Mouse (Mus musculus): Measurements from ENCODE around the gene Gm20662.
"Not testable (repeated sequence)": the region's sequence is repeated elsewhere in the genome, so short reads cannot be mapped to it uniquely, and the experiment has no call there.

Gene Gm20662

GRCm38 (mm10) chr9:108002778-108003530 is 6.8 kb downstream of the Gm20662 start:
- in situ Hi-C loops (cut with MboI, MseI), result loop anchor here in 1 of 2 experiments (5.0 kb wide), 1 partner anchor 44 kb away; the partner anchor contains the start of gene Gmppb

GRCm38 (mm10) chr9:108003531-108003890 is 7.4 kb downstream of the Gm20662 start:
- in situ Hi-C loops (cut with MboI, MseI), result loop anchor here in 1 of 2 experiments (5.0 kb wide), 1 partner anchor 44 kb away; the partner anchor contains the start of gene Gmppb

DNA sequence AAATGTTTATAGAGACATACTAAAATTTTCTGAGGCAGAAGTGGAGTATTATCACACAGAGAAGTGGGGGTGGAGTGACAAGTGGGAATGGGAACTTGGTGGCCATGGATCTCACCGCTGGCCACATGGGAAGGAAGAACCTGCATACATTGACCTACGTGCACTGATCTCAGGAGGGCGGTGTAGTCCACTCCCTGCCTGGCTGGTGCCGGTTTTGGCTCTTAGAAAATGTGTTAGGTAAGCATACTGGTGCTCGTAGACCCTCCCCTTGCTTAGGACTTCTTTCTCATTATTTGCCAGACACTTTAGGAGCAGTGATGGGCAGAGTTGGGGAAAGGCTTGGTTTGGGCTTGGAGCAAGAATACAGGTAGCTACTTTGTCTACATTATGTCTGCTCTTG is 11.9 kb downstream of the Gm20662 start:
- in situ Hi-C loops (cut with MboI, MseI), result no loop called here

- in situ Hi-C loops (cut with MboI, MseI), result no loop called here
Observed at GRCm38 (mm10) chr9:108010385-108010784, 14.2 kb downstream of the Gm20662 start.

- in situ Hi-C loops (cut with MboI, MseI), result not testable (repeated sequence)
Observed at GRCm38 (mm10) chr9:108013577-108013976, 17.4 kb downstream of the Gm20662 start.

DNA sequence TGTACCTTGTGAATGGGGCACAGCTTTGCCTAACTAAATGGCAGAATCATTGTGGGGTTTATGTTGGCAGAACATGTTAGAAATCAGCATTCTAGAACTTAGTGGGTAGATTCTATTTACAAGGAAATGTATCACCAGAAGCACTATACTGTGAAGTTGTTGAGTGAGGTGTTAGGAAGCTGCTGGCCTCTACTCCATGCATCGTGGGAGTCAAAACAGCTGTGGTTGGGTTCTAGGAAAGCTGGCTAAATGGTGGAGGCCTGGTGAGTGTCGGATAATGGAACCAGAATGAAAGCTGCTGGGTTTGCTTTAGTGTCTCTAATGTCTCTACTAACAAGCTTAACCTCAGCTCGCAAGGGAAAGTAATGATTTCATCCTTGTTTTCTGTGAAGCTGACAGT is 21.0 kb downstream of the Gm20662 start:
- in situ Hi-C loops (cut with MboI, MseI), result no loop called here

GRCm38 (mm10) chr9:108020741-108021140 is 24.6 kb downstream of the Gm20662 start:
- in situ Hi-C loops (cut with MboI, MseI), result no loop called here

- in situ Hi-C loops (cut with MboI, MseI), result no loop called here
Observed at GRCm38 (mm10) chr9:108023216-108023615, 27.1 kb downstream of the Gm20662 start.

- in situ Hi-C loops (cut with MboI, MseI), result loop anchor here in 1 of 2 experiments (25.0 kb wide), 1 partner anchor 1189 kb away; no protein-coding TSS in a partner anchor
Observed at GRCm38 (mm10) chr9:108026584-108026983, 30.4 kb downstream of the Gm20662 start.

DNA sequence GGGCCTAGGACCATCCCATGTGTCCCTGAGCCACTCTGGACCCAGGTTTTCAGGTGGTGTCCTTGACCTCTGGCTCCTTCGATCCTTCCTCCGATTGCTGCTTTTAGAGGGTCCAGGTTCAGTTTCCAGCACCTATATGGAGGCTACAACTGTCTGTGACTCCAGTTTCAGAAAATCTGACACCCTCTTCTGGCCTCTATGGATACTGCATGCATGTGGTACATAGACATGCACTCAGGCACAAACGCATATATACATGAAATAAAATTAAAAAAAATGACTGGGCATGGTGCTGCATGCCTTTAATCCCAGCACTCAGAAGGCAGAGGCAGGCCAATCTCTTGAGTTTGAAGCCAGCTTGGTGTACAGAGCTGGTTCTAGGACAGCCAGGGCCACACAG is 31.7 kb downstream of the Gm20662 start:
- in situ Hi-C loops (cut with MboI, MseI), result loop anchor here in 1 of 2 experiments (25.0 kb wide), 1 partner anchor 1191 kb away; no protein-coding TSS in a partner anchor

DNA sequence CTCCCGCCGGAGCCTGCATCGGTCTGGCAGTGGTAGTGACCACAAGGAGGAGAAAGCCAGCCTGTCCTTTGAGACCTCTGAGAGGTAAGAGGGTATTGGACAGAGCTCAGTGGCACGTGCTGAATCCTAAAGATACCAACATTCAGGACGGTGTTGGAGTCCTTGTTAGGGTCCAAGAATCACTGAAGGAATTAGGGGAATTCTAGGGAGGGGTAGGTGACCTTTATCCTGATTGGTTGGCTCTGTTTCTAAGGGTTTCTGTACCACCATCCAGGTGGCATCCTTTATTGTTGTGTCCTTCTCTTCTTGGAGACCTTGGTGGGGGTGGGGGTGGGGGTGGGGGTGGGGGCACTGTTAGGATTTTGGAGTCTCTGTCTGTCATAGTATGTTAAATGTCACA is 36.0 kb downstream of the Gm20662 start:
- in situ Hi-C loops (cut with MboI, MseI), result loop anchor here in 1 of 2 experiments (25.0 kb wide), 1 partner anchor 1195 kb away; no protein-coding TSS in a partner anchor

GRCm38 (mm10) chr9:108035331-108036156 is 39.4 kb downstream of the Gm20662 start:
- in situ Hi-C loops (cut with MboI, MseI), result loop anchor here in 1 of 2 experiments (25.0 kb wide), 1 partner anchor 1198 kb away; no protein-coding TSS in a partner anchor

- in situ Hi-C loops (cut with MboI, MseI), result loop anchor here (5.0 to 25.0 kb wide), 2 partner anchors 43 to 1208 kb away; partner anchors contain the start of gene Ip6k1 (in 1 of the 2)
Observed at GRCm38 (mm10) chr9:108044751-108045492, 48.8 kb downstream of the Gm20662 start.

DNA sequence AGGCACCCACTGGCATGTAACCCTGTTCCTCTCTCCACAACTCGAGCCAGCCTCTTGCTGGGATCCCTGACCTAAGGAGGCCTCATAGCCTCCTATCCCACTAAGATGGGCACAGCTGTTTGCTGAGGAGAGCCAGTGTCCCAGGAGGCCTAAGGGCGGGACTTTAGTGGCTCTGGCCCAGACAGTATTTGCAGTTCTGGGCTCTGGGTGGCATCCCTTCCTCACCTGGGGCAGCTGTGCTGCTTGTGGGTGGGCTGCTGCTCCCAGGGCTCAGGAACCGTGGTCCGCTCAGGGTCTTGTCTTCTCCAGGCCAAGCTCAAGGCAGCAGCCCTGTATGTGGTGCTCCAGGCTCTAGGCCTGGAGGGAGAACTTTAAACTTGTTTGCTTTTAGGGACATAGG is 50.4 kb downstream of the Gm20662 start:
- in situ Hi-C loops (cut with MboI, MseI), result loop anchor here (5.0 to 25.0 kb wide), 2 partner anchors 44 to 1209 kb away; partner anchors contain the start of gene Ip6k1 (in 1 of the 2)

- in situ Hi-C loops (cut with MboI, MseI), result loop anchor here (5.0 to 25.0 kb wide), 2 partner anchors 46 to 1211 kb away; partner anchors contain the start of gene Ip6k1 (in 1 of the 2)
Observed at GRCm38 (mm10) chr9:108047601-108048565, 51.7 kb downstream of the Gm20662 start.

DNA sequence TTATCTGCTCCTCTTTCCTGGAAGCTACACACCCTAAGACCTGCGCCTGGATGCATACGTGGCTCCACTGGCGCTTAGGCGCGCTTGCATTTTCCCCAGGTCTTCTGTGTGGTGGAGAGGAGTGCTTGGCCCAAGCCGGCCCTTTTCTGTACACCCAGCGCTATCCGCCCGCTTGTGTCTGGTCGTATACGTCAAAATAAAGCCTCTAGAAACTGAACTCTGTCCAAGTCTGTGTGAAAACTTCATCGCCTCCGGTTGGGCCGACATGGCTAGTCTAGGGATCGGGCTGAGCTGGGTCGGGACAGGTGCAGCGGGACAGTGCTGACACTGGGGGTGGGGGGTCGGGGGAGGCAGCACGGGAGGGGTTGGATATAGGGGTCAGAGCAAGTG is 52.4 kb downstream of the Gm20662 start:
- in situ Hi-C loops (cut with MboI, MseI), result loop anchor here (5.0 to 25.0 kb wide), 2 partner anchors 46 to 1211 kb away; partner anchors contain the start of gene Ip6k1 (in 1 of the 2)

DNA sequence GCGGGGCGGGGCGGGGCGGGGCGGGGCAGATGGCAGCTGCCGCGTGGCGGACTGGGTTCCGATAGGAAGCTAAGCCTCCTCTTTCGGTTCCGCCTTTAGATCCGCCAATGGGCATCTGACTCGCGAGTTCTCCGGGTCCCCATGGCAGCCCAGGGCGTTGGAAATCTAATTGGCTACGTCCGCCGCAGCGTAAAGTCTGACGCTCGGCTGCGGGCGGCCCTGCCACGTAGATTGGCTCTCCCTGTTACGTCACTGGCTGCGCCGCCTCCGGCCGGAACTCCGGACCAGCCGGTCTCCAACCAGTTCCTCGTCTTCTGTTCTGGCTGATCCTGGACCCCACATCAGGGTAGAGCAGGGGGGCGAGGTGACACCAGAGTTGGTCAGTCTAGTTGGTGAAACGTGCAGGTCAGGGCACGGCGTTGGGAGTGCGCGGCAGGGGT is 52.9 kb downstream of the Gm20662 start, which contains the start of gene Gmppb:
Gene Gmppb (plus strand): TSS at position 227 of the 440 bp plus-strand sequence.
- in situ Hi-C loops (cut with MboI, MseI), result loop anchor here (5.0 to 25.0 kb wide), 2 partner anchors 47 to 1212 kb away; partner anchors contain the start of gene Ip6k1 (in 1 of the 2)

DNA sequence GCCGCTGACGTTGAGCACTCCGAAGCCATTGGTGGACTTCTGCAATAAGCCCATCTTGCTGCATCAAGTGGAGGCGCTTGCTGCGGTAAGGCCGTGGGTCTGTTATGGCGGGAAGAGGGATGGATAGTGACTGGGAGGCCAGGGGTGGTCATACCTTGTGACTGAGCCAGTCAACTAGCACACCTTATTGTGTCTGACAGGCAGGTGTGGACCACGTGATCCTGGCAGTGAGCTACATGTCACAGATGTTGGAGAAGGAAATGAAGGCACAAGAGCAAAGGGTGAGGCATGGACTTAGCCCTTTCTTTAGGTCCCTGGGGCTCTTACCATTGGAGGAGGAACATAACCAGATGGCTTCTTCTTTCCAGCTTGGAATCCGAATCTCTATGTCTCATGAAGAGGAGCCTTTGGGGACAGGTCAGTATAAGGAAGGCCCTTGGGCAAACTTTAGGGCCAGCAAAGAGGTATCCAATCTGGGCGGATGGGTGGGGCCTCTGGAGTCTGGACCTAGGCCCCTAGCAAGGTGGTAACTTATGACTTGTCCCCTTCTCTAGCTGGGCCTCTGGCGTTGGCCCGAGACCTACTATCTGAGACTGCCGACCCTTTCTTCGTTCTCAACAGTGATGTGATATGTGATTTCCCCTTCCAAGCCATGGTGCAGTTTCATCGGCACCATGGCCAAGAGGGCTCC is 53.6 kb downstream of the Gm20662 start:
- in situ Hi-C loops (cut with MboI, MseI), result loop anchor here (5.0 to 25.0 kb wide), 2 partner anchors 47 to 1212 kb away; partner anchors contain the start of gene Ip6k1 (in 1 of the 2)
